Mouse (Mus musculus) midbrain, embryonic 15.5 days (tissue): ENCODE results near the gene Agtpbp1. TPM values are rescaled to one million over a fixed set of nuclear protein-coding genes. Genes with fewer than 3 reads are reported as not detected.

ENCODE experiments used
- ATAC-seq: fragments of 200-750 bp; cut with Nextera tagmentation; replicated peaks from 2 replicates; pipeline ENCODE4 v1.8.0; 2017; ENCODE audit warnings: moderate TSS enrichment
- H3K27ac ChIP-seq: fragments of 300-500 bp; sonication (generic); 2 replicates; pipeline ENCODE4 v1.5.1; 2015; ENCODE audit warnings: mild to moderate bottlenecking, inconsistent platforms
- H3K27me3 ChIP-seq: fragments of 300-500 bp; sonication (generic); replicated peaks from 2 replicates; pipeline ENCODE4 v1.6.1; 2015; ENCODE audit warnings: inconsistent platforms
- H3K36me3 ChIP-seq: fragments of 300-500 bp; sonication (generic); replicated peaks from 2 replicates; pipeline ENCODE4 v1.6.1; 2015; ENCODE audit warnings: inconsistent platforms
- H3K4me1 ChIP-seq: fragments of 300-500 bp; sonication (generic); 2 replicates; pipeline ENCODE4 v1.6.1; 2015; ENCODE audit warnings: inconsistent platforms
- H3K4me2 ChIP-seq: fragments of 300-500 bp; sonication (generic); 2 replicates; pipeline ENCODE4 v1.6.1; 2015; ENCODE audit warnings: inconsistent platforms, mild to moderate bottlenecking, moderate library complexity
- H3K4me3 ChIP-seq: fragments of 300-500 bp; sonication (generic); 2 replicates; pipeline ENCODE4 v1.5.1; 2015; ENCODE audit warnings: mild to moderate bottlenecking, inconsistent platforms
- H3K9ac ChIP-seq: fragments of 300-500 bp; sonication (generic); 2 replicates; pipeline ENCODE4 v1.6.1; 2015; ENCODE audit warnings: mild to moderate bottlenecking, inconsistent platforms
- H3K9me3 ChIP-seq: fragments of 300-500 bp; sonication (generic); 2 replicates; pipeline ENCODE4 v1.6.1; 2016; ENCODE audit warnings: inconsistent platforms
- WGBS: fragments of 180-500 bp; shearing (Covaris S2); methylation state at CpG from one replicate; pipeline ENCODE4 v1.1.7; 2015; ENCODE audit warnings: mixed read lengths; 5-methylcytosine and 5-hydroxymethylcytosine counted together
- polyA plus RNA-seq: library from polyadenylated mRNA; unstranded; fragments of >200 nt; fragmentation: Nextera tagmentation; extraction: Ambion mirVana; gene quantifications from 2 replicates; pipeline ENCODE4 v1.2.1, GENCODE M21; 2015

Agtpbp1 gene
- polyA plus RNA-seq, 1 experiment from 2014 or later, result 70.4 TPM

DNA sequence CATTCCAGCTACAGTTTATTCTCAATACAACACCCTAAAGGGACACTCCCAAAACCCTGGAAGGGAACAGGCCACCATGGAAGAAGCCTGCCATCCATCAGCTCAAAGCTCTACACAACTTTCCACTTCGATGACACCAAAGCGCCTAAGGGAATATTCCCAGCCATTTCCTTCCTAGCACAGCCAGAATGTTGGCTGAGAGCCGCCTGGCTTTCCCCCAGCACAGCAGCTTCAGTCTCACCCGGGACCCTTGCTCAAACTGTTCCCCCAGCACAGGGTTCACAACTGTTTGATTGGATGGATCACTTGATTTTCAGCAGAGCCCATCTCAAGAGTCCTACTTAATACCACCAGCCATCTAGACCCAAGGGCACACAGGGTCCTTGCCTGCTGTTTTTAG lies 37.3 kb downstream of the Agtpbp1 start:
- Histone ChIP-seq H3K9me3 (no peaks in the 10 kb centered on the region), H3K4me3 (no peak overlapping the region), H3K4me2 (no peak overlapping the region), H3K27ac (no peak overlapping the region), H3K9ac (no peak overlapping the region), H3K4me1 (no peaks in the 10 kb centered on the region), H3K27me3 (no peaks in the 10 kb centered on the region), H3K36me3 (no peaks in the 10 kb centered on the region)
- 92% methylated on average over 4 of the region's 4 CpGs for WGBS
- ATAC-seq, result no peak

DNA sequence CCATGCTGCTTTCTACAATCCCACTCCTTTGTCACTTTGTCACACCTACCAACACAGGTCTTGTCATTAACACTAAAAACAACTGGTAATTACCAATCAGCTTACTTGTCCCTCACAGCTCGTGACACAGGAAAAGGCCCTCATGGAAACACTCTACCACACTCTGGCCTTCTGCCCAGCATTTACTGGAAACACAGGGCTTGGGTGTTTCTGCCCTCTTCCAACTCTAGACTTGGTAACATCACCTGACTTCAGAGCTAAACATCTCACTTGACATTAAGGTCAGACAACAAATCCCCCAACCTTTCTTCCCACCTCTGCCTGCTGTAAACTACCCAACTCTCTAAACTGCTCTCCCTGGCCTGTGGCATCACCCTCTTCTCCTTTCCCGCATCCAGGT lies 37.9 kb downstream of the Agtpbp1 start:
- Histone ChIP-seq H3K27me3 (no peaks in the 10 kb centered on the region), H3K27ac (no peak overlapping the region), H3K36me3 (no peaks in the 10 kb centered on the region), H3K4me3 (no peak overlapping the region), H3K4me2 (no peak overlapping the region), H3K9me3 (no peaks in the 10 kb centered on the region), H3K4me1 (no peaks in the 10 kb centered on the region), H3K9ac (no peak overlapping the region)
- WGBS, result 77% methylated on average over 2 of the region's 2 CpGs
- no peak for ATAC-seq

DNA sequence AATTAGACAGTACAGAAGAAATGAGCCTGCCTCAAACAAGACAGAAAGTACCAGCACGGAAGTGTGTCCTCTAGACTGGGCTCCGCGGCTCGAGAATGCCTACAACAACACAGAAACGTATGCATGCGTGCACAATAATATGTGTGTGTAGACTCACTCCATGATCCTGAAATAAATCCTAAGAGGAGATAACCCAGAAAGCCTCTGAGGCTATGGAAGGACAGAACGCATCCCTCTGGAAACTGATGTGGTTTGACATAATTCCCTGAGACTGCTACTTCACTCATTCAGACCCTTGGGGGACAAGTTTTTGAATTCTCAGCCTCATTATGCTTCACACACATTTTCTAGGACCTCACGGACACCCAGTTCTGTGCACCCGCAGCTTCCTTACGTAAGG lies 42.6 kb downstream of the Agtpbp1 start:
- Histone ChIP-seq H3K4me1 (no peaks in the 10 kb centered on the region), H3K9ac (no peak overlapping the region), H3K27ac (no peak overlapping the region), H3K27me3 (no peaks in the 10 kb centered on the region), H3K36me3 (no peaks in the 10 kb centered on the region), H3K4me3 (no peak overlapping the region), H3K9me3 (no peaks in the 10 kb centered on the region), H3K4me2 (no peak overlapping the region)
- ATAC-seq, result no peak
- 89% methylated on average over 10 of the region's 10 CpGs for WGBS

DNA sequence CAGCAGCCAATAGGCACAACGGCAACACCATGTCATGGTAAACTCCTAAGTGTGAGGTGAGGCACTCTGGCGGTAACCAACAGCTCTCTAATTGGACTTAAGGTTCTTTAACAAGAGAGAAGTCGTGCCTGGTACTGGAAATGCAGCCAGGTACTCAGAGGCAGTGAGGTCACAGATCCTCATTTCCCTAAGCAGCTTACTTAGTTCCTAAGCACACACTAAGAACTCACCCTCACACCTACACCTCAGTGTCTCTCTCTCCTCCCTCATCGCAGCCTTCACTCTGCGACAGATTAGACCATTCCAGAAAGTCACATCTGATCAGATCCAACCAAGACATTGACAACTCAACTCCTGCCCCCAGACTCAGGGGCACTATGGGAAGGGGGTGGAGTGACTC lies 45.0 kb downstream of the Agtpbp1 start:
- H3K9me3 ChIP-seq, result no peaks in the 10 kb centered on the region
- no peak overlapping the region for H3K9ac ChIP-seq
- no peaks in the 10 kb centered on the region for H3K27me3 ChIP-seq
- H3K27ac ChIP-seq, result no peak overlapping the region
- H3K4me3 ChIP-seq, result no peak overlapping the region
- no peak overlapping the region for H3K4me2 ChIP-seq
- H3K4me1 ChIP-seq, result no peaks in the 10 kb centered on the region
- no peak for ATAC-seq
- WGBS, result 88% methylated on average over 5 of the region's 5 CpGs
- H3K36me3 ChIP-seq, result no peaks in the 10 kb centered on the region

DNA sequence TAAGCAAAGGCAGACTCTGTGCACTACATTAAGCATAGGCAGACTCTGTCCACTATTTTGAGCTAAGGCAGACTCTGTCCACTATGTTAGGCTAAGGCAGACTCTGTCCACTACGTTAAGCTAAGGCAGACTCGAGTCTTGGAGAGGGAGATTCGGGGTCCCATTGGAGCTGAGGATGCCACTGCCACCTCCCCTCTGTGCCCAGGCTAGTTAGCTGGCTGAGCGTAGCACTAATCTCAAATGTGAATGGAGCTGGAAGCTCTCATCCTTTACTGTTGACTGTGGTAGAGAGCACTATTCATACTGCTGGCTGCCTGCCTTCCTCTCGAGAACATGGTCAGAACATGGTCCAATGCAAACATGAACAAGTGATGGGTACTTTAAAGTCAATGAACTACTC lies 46.4 kb downstream of the Agtpbp1 start:
- Histone ChIP-seq H3K9me3 (no peaks in the 10 kb centered on the region), H3K4me3 (no peak overlapping the region), H3K27ac (no peak overlapping the region), H3K36me3 (no peaks in the 10 kb centered on the region), H3K4me2 (no peak overlapping the region), H3K4me1 (no peaks in the 10 kb centered on the region), H3K9ac (no peak overlapping the region), H3K27me3 (no peaks in the 10 kb centered on the region)
- ATAC-seq, result no peak
- WGBS, result 94% methylated on average over 5 of the region's 5 CpGs

DNA sequence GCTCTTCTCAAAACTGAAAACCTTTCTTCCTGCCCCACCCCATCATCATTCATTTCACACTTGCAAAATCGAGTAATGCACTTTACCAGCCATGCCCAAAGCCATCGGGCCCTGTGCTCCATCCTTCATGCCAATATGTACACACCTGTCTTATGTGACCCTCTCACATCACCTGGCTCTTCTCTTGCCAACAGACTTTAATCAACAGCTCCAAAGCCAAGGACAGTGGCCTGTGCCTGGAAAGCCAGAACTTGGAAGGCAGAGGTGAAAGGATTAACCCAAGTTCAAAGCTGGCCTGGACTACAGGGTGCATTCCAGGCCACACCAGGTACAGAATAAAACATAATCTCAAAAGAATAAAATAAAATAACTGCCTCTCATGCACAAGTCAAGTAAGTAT lies 48.4 kb downstream of the Agtpbp1 start:
- no peaks in the 10 kb centered on the region for H3K9me3 ChIP-seq
- WGBS, result 85% methylated on average over 2 of the region's 2 CpGs
- no peak for ATAC-seq
- H3K4me1 ChIP-seq, result no peaks in the 10 kb centered on the region
- H3K27ac ChIP-seq, result no peak overlapping the region
- no peak overlapping the region for H3K4me2 ChIP-seq
- H3K9ac ChIP-seq, result no peak overlapping the region
- no peaks in the 10 kb centered on the region for H3K36me3 ChIP-seq
- H3K27me3 ChIP-seq, result no peaks in the 10 kb centered on the region
- H3K4me3 ChIP-seq, result no peak overlapping the region

DNA sequence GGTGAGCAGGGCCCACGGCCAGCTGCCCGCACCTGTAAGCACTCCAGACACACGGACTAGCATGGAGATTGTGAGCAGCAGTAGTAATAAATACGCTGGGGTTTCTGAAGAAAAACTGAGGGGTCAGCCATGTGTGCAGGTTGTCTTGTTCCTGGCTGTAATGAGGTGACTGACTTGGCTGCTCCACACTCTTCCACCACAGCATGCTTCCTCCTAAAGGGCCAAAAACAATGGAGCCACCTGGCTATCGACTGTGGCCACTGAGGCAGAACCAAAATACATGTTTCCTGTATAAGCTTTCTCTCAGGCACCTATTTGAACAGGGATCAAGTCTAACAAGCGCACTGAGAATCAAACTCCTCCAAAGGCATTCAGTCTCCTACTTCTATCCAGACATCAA lies 49.3 kb downstream of the Agtpbp1 start:
- ATAC-seq, result no peak
- H3K4me3 ChIP-seq, result no peak overlapping the region
- H3K4me1 ChIP-seq, result no peaks in the 10 kb centered on the region
- H3K9ac ChIP-seq, result no peak overlapping the region
- WGBS, result 80% methylated on average over 6 of the region's 6 CpGs
- H3K27me3 ChIP-seq, result no peaks in the 10 kb centered on the region
- H3K36me3 ChIP-seq, result no peaks in the 10 kb centered on the region
- H3K27ac ChIP-seq, result no peak overlapping the region
- H3K9me3 ChIP-seq, result no peaks in the 10 kb centered on the region
- H3K4me2 ChIP-seq, result no peak overlapping the region

DNA sequence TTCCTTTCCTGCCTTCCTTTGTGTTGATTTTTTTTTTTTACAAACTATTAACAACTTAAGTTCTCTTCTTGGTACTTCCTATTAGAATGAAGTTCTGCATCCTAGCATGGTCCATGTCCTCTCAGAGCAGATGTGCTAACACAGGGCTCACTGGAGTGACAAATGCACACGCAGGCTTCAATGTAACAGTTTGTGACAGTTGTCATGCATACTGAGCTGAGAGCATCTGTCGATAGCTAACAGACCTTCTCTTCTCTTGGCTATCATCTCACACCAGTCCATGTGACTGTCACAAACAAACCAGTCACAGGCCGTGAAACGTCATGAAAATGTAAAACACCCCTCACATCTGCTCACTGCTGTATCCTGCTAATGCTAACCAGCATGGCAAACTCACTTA lies 50.7 kb downstream of the Agtpbp1 start:
- no peak for ATAC-seq
- Histone ChIP-seq H3K27me3 (no peaks in the 10 kb centered on the region), H3K9ac (no peak overlapping the region), H3K4me1 (no peaks in the 10 kb centered on the region), H3K4me3 (no peak overlapping the region), H3K9me3 (no peaks in the 10 kb centered on the region), H3K27ac (no peak overlapping the region), H3K4me2 (no peak overlapping the region), H3K36me3 (no peaks in the 10 kb centered on the region)
- WGBS, result 78% methylated on average over 4 of the region's 4 CpGs

DNA sequence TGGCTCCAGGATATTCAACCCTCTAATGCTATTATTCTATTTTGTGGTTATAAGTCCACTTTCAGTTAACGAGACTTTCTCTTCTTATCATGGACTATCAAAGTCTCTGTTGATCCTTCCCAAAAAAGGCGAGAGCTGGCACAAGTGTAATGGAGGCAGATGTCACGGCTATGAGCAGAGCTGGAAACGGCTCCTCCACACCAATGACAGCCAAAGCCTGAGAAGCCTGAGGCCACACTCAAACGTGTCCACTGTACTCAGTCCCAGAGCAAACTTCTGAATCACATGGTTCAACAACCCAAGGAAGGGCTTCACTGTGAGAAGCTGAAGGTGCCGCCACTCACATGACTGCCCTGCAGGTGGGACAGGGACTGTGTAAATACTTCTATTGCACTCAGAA lies 51.7 kb downstream of the Agtpbp1 start:
- H3K36me3 ChIP-seq, result no peaks in the 10 kb centered on the region
- H3K9me3 ChIP-seq, result no peaks in the 10 kb centered on the region
- no peak overlapping the region for H3K4me2 ChIP-seq
- H3K27me3 ChIP-seq, result no peaks in the 10 kb centered on the region
- no peak overlapping the region for H3K4me3 ChIP-seq
- no peak overlapping the region for H3K27ac ChIP-seq
- 88% methylated on average over 6 of the region's 6 CpGs for WGBS
- no peak overlapping the region for H3K9ac ChIP-seq
- no peaks in the 10 kb centered on the region for H3K4me1 ChIP-seq
- ATAC-seq, result no peak

DNA sequence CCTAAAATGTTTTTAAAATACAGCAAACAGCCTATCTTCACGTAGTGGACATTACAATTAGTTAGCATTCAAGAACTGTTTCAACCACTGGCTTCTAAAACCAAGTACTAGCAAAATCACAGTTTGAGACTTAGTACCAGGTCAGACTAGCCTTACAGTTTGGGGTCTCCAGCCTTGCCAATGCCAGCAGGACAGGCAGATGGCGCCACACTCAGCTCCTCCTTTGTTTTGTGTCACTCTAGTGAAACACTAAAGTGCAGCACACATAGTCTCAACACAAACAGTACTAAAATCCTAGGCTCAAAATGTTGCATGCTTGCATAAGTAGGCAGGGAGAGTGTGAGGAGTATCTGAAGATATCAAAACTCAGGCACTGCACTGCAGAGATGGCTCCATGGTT lies 53.8 kb downstream of the Agtpbp1 start:
- H3K4me3 ChIP-seq, result no peak overlapping the region
- no peak for ATAC-seq
- no peaks in the 10 kb centered on the region for H3K27me3 ChIP-seq
- H3K9ac ChIP-seq, result no peak overlapping the region
- H3K9me3 ChIP-seq, result no peaks in the 10 kb centered on the region
- no peaks in the 10 kb centered on the region for H3K4me1 ChIP-seq
- H3K27ac ChIP-seq, result no peak overlapping the region
- peaks cover 10% of the 10 kb centered on the region; the same call in 1 of the 2 replicates for H3K36me3 ChIP-seq
- no peak overlapping the region for H3K4me2 ChIP-seq
- WGBS, result 63% methylated on average over 2 of the region's 2 CpGs

DNA sequence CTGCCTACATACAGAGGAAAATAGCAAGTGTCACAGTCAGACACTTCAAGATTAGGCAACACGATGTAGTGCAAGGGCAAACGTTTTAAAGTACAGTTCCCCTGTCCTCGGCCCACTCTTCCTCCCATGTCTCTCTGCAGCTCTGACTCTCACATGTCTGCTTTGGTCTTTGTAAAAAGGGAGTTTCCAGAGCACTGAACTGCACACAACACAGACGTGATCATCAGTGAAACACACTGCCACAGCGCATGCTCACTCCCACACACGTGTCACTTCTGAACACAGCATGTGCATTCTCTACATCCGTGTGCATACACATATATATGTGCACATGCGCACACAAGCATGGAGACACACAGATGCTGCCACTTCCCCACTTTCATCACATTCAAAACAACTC lies 54.5 kb downstream of the Agtpbp1 start:
- 94% methylated on average over 8 of the region's 8 CpGs for WGBS
- Histone ChIP-seq H3K27ac (no peak overlapping the region), H3K27me3 (no peaks in the 10 kb centered on the region), H3K9ac (no peak overlapping the region), H3K9me3 (no peaks in the 10 kb centered on the region), H3K4me2 (no peak overlapping the region), H3K4me3 (no peak overlapping the region), H3K4me1 (no peaks in the 10 kb centered on the region), H3K36me3 (peaks cover 10% of the 10 kb centered on the region; the same call in 1 of the 2 replicates)
- no peak for ATAC-seq

DNA sequence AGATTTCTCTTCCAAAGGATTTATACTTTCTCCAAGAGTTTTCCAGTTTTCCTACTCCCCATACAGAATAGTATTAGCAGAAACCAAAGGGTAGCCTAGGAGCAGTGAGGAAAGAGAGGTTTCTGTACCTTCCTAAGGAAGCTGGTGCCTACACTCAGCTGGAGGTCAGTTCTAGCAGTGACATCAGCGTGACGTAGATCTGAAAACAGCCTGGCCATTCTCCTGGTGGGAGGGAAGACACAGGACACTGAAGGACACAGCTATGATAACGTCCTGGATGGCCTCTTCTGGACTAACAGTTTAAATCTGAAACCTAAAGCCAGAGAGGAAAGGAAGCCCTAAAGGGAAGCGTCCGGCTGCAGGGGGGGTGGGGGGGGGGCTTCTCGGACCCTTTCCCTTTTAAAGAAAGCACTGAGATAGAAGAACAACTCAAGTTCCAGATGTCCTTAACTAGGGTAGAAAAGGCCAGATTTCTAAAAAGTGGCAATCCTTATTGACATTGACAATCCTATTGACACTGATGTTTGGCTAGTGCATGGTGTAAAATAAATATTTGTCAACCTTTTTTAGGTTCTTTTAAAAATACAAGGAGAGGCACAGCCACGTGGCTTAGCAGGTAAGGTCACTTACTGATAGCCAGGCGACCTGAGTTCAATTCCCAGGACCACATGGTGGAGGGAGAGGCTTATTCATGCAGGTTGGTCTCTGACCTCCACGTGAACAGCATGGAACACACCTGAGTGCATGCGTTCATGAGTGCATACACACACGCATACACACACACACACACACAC lies 63.6 kb downstream of the Agtpbp1 start:
- no peak for ATAC-seq
- H3K9me3 ChIP-seq, result no peaks in the 10 kb centered on the region
- 0 out of 2 replicates have a peak, but pooled peaks cover 9% of the 10 kb centered on the region for H3K36me3 ChIP-seq
- no peak overlapping the region for H3K4me3 ChIP-seq
- H3K4me2 ChIP-seq, result no peak overlapping the region
- H3K9ac ChIP-seq, result no peak overlapping the region
- WGBS, result 82% methylated on average over 11 of the region's 11 CpGs
- H3K27ac ChIP-seq, result no peak overlapping the region
- no peaks in the 10 kb centered on the region for H3K27me3 ChIP-seq
- no peaks in the 10 kb centered on the region for H3K4me1 ChIP-seq

DNA sequence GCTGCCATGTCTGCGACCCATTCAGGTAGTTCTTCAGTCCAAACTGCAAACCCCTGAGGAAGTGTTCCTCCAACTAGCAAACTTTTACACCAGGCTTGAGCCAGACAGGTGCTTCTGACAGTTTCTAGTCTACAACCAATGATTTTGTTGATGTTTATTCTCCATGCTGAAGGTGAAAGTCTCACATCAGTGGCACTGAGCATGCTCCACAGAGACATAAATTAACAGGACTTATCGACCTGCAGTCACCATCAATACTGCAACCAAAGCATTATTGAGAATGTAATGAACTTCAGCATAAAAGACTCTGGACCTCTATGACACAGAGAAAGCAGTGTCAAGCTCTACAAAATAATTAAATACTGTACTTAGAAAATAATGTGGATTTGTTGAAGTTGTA lies 64.2 kb downstream of the Agtpbp1 start:
- ATAC-seq, result no peak
- H3K4me1 ChIP-seq, result no peaks in the 10 kb centered on the region
- no peaks in the 10 kb centered on the region for H3K9me3 ChIP-seq
- 90% methylated on average over 2 of the region's 2 CpGs for WGBS
- H3K27ac ChIP-seq, result no peak overlapping the region
- H3K9ac ChIP-seq, result no peak overlapping the region
- no peak overlapping the region for H3K4me2 ChIP-seq
- no peaks in the 10 kb centered on the region for H3K27me3 ChIP-seq
- no peak overlapping the region for H3K4me3 ChIP-seq
- H3K36me3 ChIP-seq, result 0 out of 2 replicates have a peak, but pooled peaks cover 9% of the 10 kb centered on the region
